Mouse (Mus musculus) liver, postnatal 0 days (tissue): Measurements from ENCODE around the gene Tjp3. TPM values are rescaled to one million over a fixed set of nuclear protein-coding genes. Genes with fewer than 3 reads are reported as not detected.
A peak's percentile ranks its signal among the peaks of the same experiment; 100 is the strongest.

Source experiments
- ATAC-seq: fragments of 200-750 bp; cut with Nextera tagmentation; 2 replicates; pipeline ENCODE4 v1.8.0; 2017; ENCODE audit warnings: mild to moderate bottlenecking, moderate library complexity
- DNase-seq: peaks from one replicate; pipeline ENCODE4 v3.0.0-alpha.2; 2016
- H3K27ac ChIP-seq: fragments of 300-500 bp; sonication (generic); 2 replicates; pipeline ENCODE4 v1.5.1; 2014; ENCODE audit warnings: antibody characterized with exemption, moderate library complexity, mild to moderate bottlenecking, low read depth
- H3K27me3 ChIP-seq: fragments of 300-500 bp; sonication (generic); 2 replicates; pipeline ENCODE4 v1.6.1; 2014; ENCODE audit warnings: low read length, control low read depth, mixed read lengths; ENCODE audit not compliant: insufficient read depth
- H3K36me3 ChIP-seq: fragments of 300-500 bp; sonication (generic); replicated peaks from 2 replicates; pipeline ENCODE4 v1.6.1; 2014; ENCODE audit warnings: mild to moderate bottlenecking, control low read depth, low read length, moderate library complexity, mixed read lengths; ENCODE audit not compliant: insufficient read depth
- H3K4me1 ChIP-seq: fragments of 300-500 bp; sonication (generic); 2 replicates; pipeline ENCODE4 v1.6.1; 2014; ENCODE audit warnings: antibody characterized with exemption, mild to moderate bottlenecking, control low read depth; ENCODE audit not compliant: insufficient read depth
- H3K4me2 ChIP-seq: fragments of 300-500 bp; sonication (generic); 2 replicates; pipeline ENCODE4 v1.6.1; 2014; ENCODE audit warnings: low read depth, mild to moderate bottlenecking, low read length, moderate library complexity, mixed read lengths
- H3K4me3 ChIP-seq: fragments of 300-500 bp; sonication (generic); 2 replicates; pipeline ENCODE4 v1.5.1; 2014; ENCODE audit warnings: low read depth, low read length
- H3K9ac ChIP-seq: fragments of 300-500 bp; sonication (generic); replicated peaks from 2 replicates; pipeline ENCODE4 v1.6.1; 2014; ENCODE audit warnings: mild to moderate bottlenecking, moderate library complexity
- H3K9me3 ChIP-seq: fragments of 300-500 bp; sonication (generic); 2 replicates; pipeline ENCODE4 v1.6.1; 2016; ENCODE audit warnings: mild to moderate bottlenecking, control low read depth, low read length, mixed read lengths
- CTCF ChIP-seq: sonication (generic); IDR thresholded peaks from 2 replicates; pipeline ENCODE4 v1.5.1; 2016; ENCODE audit warnings: antibody characterized with exemption, low read depth
- EP300 ChIP-seq: IDR thresholded peaks from 2 replicates; pipeline ENCODE4 v1.6.1; 2016; ENCODE audit warnings: antibody characterized with exemption, low read depth, mild to moderate bottlenecking
- WGBS: fragments of 180-500 bp; shearing (Covaris S2); extraction: QIAGEN DNeasy Blood & Tissue Kit; methylation state at CpG from one replicate; pipeline ENCODE4 v1.1.7; 2014; ENCODE audit not compliant: insufficient replicate concordance; 5-methylcytosine and 5-hydroxymethylcytosine counted together
- polyA plus RNA-seq: library from polyadenylated mRNA; unstranded; fragments of >200 nt; fragmentation: Nextera tagmentation; extraction: Ambion mirVana; gene quantifications from 2 replicates; pipeline ENCODE4 v1.2.1, GENCODE M21; 2015

Tjp3 gene
- polyA plus RNA-seq, 1 experiment from 2014 or later = 1.8 TPM

GRCm38 (mm10) chr10:81332277-81332676 lies 40.9 kb upstream of the Tjp3 start:
- no peaks in the 10 kb centered on the region for H3K9me3 ChIP-seq
- H3K4me2 ChIP-seq = no peak overlapping the region
- H3K4me1 ChIP-seq = peaks cover 8% of the 10 kb centered on the region; the same call in 1 of the 2 replicates
- ATAC-seq (no peak), DNase-seq (no peak)
- no peak overlapping the region for H3K9ac ChIP-seq
- 0 out of 2 replicates have a peak, but pooled peaks cover 3% of the 10 kb centered on the region for H3K27me3 ChIP-seq
- 68% methylated on average over 29 of the region's 29 CpGs for WGBS
- no peak overlapping the region for H3K4me3 ChIP-seq
- no peak overlapping the region for H3K27ac ChIP-seq
- no peaks in the 10 kb centered on the region for H3K36me3 ChIP-seq
- no peak for TF ChIP-seq CTCF
- no peak for TF ChIP-seq EP300

GRCm38 (mm10) chr10:81330007-81330406 lies 38.6 kb upstream of the Tjp3 start:
- Histone ChIP-seq H3K27ac (peak overlapping the region; percentile 69), H3K4me1 (peaks cover 8% of the 10 kb centered on the region; the same call in 1 of the 2 replicates), H3K9ac (no peak overlapping the region), H3K27me3 (0 out of 2 replicates have a peak, but pooled peaks cover 3% of the 10 kb centered on the region), H3K36me3 (peaks cover 20% of the 10 kb centered on the region), H3K4me2 (0 out of 2 replicates have a peak overlapping the region, but pooled peaks have one; percentile 7), H3K4me3 (no peak overlapping the region), H3K9me3 (no peaks in the 10 kb centered on the region)
- ATAC-seq = no peak
- TF ChIP-seq CTCF (no peak), EP300 (no peak)
- no peak for DNase-seq
- WGBS = 58% methylated on average over 4 of the region's 4 CpGs

- Histone ChIP-seq H3K36me3 (peaks cover 25% of the 10 kb centered on the region), H3K9me3 (no peaks in the 10 kb centered on the region), H3K4me2 (peak overlapping the region; percentile 36; the same call in 1 of the 2 replicates), H3K27ac (peak overlapping the region; percentile 69), H3K4me3 (0 out of 2 replicates have a peak overlapping the region, but pooled peaks have one; percentile 4), H3K27me3 (0 out of 2 replicates have a peak, but pooled peaks cover 3% of the 10 kb centered on the region), H3K4me1 (peaks cover 8% of the 10 kb centered on the region; the same call in 1 of the 2 replicates), H3K9ac (no peak overlapping the region)
- ATAC-seq = no peak
- DNase-seq = no peak
- no peak for TF ChIP-seq EP300
- TF ChIP-seq CTCF = no peak
- 53% methylated on average over 10 of the region's 10 CpGs for WGBS
Observed at GRCm38 (mm10) chr10:81329194-81329975, 38.0 kb upstream of the Tjp3 start.

GRCm38 (mm10) chr10:81328386-81328785 lies 37.0 kb upstream of the Tjp3 start, which contains the start of gene Tbxa2r:
TSS of gene Tbxa2r (plus strand) at chr10:81328731.
- WGBS = 17% methylated on average over 10 of the region's 10 CpGs
- H3K4me1 ChIP-seq = peaks cover 8% of the 10 kb centered on the region; the same call in 1 of the 2 replicates
- H3K4me3 ChIP-seq = 0 out of 2 replicates have a peak within 1 kb of the TSS, but pooled peaks have one; percentile 4
- H3K36me3 ChIP-seq = peaks cover 35% of the 10 kb centered on the region
- TF ChIP-seq EP300 (no peak), CTCF (peak; percentile 23)
- peak; percentile 35 for ATAC-seq
- H3K9me3 ChIP-seq = no peaks in the 10 kb centered on the region
- 0 out of 2 replicates have a peak, but pooled peaks cover 3% of the 10 kb centered on the region for H3K27me3 ChIP-seq
- peak within 1 kb of the TSS; percentile 69 for H3K27ac ChIP-seq
- 0 out of 2 replicates have a peak within 1 kb of the TSS, but pooled peaks have one; percentile 2 for H3K9ac ChIP-seq
- no peak for DNase-seq
- H3K4me2 ChIP-seq = peak within 1 kb of the TSS; percentile 36; the same call in 1 of the 2 replicates

- no peak overlapping the region for H3K9ac ChIP-seq
- WGBS = 14% methylated on average over 2 of the region's 2 CpGs
- TF ChIP-seq CTCF (no peak), EP300 (no peak)
Observed at GRCm38 (mm10) chr10:81327959-81328358, 36.6 kb upstream of the Tjp3 start.

GRCm38 (mm10) chr10:81326858-81327257 lies 35.5 kb upstream of the Tjp3 start:
- DNase-seq = no peak
- Histone ChIP-seq H3K27me3 (no peaks in the 10 kb centered on the region), H3K9ac (no peak overlapping the region), H3K36me3 (peaks cover 44% of the 10 kb centered on the region), H3K9me3 (no peaks in the 10 kb centered on the region), H3K4me3 (no peak overlapping the region), H3K4me2 (no peak overlapping the region), H3K27ac (peak overlapping the region; percentile 56), H3K4me1 (peaks cover 12% of the 10 kb centered on the region; the same call in 1 of the 2 replicates)
- ATAC-seq = peak; percentile 37
- WGBS = 35% methylated on average over 6 of the region's 6 CpGs
- TF ChIP-seq EP300 (peak; percentile 52; the same call in 1 of the 2 replicates), CTCF (no peak)

More at GRCm38 (mm10) chr10:81327959-81328358, 36.6 kb upstream of the Tjp3 start:
- Histone ChIP-seq H3K4me3 (no peak overlapping the region), H3K27me3 (0 out of 2 replicates have a peak, but pooled peaks cover 3% of the 10 kb centered on the region), H3K4me1 (peaks cover 8% of the 10 kb centered on the region; the same call in 1 of the 2 replicates), H3K36me3 (peaks cover 39% of the 10 kb centered on the region), H3K4me2 (no peak overlapping the region), H3K27ac (peak overlapping the region; percentile 55; the same call in 1 of the 2 replicates), H3K9me3 (no peaks in the 10 kb centered on the region)
- DNase-seq (no peak), ATAC-seq (peak; percentile 19)
